Mouse (Mus musculus) lung, postnatal 0 days (tissue): Measurements from ENCODE around the gene Fam135a.

Source experiments
- CTCF ChIP-seq: IDR thresholded peaks from 2 replicates; pipeline ENCODE4 v1.5.1; 2016; ENCODE audit warnings: antibody characterized with exemption, mild to moderate bottlenecking
- EP300 ChIP-seq: IDR thresholded peaks from 2 replicates; pipeline ENCODE4 v1.6.1; 2016; ENCODE audit warnings: antibody characterized with exemption, mild to moderate bottlenecking, control low read depth

GRCm38 (mm10) chr1:24045627-24046026 is 54.5 kb downstream of the Fam135a start:
- TF ChIP-seq EP300 (no peak), CTCF (no peak)
